Mouse (Mus musculus) megakaryocyte progenitor cell, adult 5-6 weeks (primary cell): Measurements from ENCODE around the gene Rnf128. TPM values are rescaled to one million over a fixed set of nuclear protein-coding genes. Genes with fewer than 3 reads are reported as not detected.
A peak's percentile ranks its signal among the peaks of the same experiment; 100 is the strongest.
"Not testable (repeated sequence)": the region's sequence is repeated elsewhere in the genome, so short reads cannot be mapped to it uniquely, and the experiment has no call there.

ENCODE experiments used
- ATAC-seq: replicated peaks from 2 replicates; pipeline ENCODE4 v1.8.0; 2016; ENCODE audit warnings: mild to moderate bottlenecking, moderate TSS enrichment, inconsistent platforms; ENCODE audit not compliant: poor library complexity
- total RNA-seq, 2 experiments: library from RNA; stranded (forward) in 1 of 2; stranded (reverse) in 1 of 2; fragments of 157-497, 149-512 nt in 1 of 2; fragments of 200-1000 nt in 1 of 2; gene quantifications; 2 replicates each; pipeline versions ENCODE4 v1.2.3 to v1.2.4; 2015 to 2017

Gene Rnf128
- total RNA-seq (2015) (2.0 and 2.4 TPM in 2 replicates), total RNA-seq (2017) (1.1 and 1.3 TPM in 2 replicates)

DNA sequence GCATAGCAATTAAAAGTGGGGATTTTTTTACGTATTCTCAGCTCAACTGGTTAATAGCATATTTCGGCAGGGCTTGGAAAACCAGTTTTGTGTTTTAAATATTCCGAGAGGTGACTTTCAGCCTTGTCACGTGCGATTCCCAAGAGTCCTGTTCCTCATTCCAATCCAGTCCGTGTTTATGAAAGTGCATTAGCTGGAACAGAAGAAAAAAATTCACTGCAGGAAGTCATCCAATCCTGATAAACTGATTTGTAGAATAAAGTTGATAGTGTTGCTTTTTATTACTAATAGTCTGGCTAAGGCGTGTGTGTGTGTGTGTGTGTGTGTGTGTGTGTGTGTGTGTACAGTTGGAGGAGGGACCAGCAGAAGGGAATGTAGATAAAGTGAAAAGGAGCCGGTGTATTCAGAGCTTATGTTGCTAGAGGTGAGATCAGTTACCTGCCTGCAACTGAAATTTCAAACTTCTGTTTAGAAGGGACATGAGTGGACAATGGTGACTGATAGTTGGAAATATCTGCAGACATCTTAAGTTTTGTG is at the start of gene Rnf128:
Gene Rnf128, plus strand, starts transcription at position 392 of the 537 bp plus-strand sequence.
- no peak for ATAC-seq

DNA sequence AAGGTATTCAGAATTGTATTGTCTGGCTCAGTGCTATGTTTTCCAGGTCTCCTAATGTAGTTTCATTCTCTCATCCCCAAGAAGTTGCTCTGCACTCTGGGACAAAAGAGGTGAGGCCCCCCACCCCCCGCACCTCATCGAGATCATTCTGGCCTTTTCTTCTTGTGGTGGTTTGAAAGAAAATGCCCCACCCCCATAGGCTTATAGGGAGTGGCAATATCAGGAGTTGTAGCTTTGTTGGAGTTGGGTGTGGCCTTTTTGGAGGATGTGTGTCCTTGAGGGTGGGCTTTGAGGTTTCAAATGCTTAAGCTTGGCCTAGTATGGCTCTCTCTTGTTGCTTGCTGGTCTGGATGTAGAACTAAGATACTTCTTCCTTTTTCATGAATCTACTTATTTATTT is 47.0 kb upstream of the Rnf128 start:
- ATAC-seq: no peak

DNA sequence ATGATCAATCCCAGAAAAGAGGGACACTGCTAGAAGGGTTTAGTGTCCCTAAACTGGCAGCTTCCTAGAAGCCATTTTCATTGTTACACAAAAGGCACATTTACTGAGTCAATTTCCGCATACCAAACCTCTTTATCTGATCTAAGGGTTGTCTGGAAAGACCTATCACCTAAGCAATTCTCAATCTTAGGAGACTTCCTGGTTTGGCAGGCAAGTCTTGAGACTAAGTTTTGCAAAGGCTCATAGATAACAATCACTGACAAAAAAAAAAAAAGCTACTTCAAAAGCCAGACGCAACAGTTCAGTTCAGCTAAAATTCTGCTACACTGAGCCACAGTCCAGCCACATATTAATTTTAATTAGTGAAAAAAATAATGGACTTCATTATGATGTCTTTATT is 43.9 kb upstream of the Rnf128 start:
- ATAC-seq: no peak

DNA sequence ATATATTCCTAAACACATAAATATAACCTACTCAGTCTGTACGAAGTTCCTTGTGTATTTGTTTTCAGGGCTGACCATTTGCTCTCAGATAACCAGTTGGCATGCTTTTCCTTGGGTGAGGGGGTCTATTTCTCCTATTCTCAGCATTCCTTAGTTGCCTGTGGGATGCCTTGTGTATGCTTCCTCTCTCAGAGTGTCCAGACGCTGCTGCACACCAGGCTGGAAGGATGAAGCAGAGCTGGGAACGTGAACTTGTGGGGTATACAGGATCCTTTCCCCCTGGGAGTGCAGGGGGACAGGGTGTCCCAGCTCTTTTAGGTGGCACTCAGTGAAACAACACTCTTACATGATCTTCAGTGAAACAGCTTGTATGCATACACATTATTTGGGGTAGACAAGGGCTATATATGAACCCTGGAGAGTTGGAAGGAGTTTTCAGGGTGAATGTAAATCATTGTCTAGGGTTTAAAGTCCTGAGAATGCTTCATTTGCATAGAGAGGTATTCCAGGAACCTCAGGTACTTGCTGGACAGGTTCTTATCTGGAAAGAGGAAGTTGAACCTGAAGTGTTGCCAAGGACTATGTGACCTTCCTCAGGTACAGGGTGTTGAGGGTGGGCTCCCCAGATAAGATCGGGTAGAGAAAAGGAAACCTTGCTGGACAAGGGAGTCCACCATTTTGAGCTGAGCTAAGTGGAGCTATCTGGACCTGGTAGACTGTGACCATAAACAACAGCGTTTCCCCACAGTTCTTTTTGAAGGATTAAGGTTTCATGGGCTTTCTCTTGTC is 38.6 kb upstream of the Rnf128 start:
- ATAC-seq: no peak

DNA sequence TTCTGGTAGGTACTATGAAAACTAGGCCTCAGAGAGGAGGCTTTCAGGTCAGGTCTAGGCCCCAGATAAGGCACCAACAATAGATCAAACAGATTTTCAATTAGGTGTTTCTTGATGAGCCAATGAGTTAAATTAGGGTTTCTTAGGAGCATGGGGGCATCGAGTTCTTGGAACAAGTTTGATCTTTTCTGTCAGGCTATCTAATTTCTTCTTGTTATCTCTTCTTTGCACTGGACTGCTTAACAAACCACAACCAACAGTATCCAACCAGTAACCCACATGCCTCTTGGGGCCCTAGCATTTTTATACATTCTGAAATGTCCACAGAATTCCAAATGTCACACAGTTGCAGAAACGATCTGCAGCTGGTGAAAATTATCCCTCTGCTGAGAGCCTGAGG is 37.4 kb upstream of the Rnf128 start:
- peak; percentile 87 for ATAC-seq

- ATAC-seq: 0 out of 2 replicates have a peak, but pooled peaks have one; percentile 23
Observed at GRCm38 (mm10) chrX:139526984-139527383, 36.1 kb upstream of the Rnf128 start.

DNA sequence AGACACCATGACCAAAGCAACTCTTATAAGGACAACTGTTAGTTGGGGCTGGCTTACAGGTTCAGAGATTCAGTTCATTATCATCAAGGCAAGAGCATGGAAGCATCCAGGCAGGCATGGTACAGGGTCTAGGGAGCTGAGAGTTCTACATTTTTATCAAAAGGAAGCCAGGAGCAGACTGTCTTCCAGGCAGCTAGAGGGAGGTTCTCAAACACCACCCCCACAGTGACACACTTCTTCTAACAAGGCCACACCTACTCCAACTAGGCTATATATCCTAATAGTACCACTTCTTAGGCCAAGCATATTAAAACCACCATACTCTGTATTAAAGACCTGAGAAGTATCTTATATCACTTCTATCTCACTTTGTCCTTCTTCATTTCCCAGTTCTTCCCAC is 33.4 kb upstream of the Rnf128 start:
- ATAC-seq: no peak

- no peak for ATAC-seq
Observed at GRCm38 (mm10) chrX:139532293-139532692, 30.8 kb upstream of the Rnf128 start.

GRCm38 (mm10) chrX:139537641-139538397 is 25.3 kb upstream of the Rnf128 start:
- no peak for ATAC-seq

DNA sequence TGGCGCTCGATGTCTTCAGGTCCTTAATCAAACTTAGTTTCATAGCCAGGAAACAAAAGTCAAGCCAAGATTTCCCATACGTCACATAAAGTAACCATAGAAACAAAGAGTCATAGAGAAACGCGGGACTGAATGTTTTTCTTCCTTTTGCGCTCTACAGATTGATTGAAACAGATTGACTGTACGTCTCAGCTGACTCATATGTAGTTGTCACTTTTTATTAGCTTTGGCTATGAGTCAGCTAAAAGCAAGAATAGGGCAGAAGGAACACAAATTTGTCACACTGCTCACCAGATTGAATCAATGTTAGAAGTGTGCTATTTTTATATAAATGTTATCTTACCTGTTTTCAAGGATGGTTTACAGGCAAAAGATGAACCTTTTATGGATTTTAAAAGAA is 19.4 kb upstream of the Rnf128 start:
- no peak for ATAC-seq

DNA sequence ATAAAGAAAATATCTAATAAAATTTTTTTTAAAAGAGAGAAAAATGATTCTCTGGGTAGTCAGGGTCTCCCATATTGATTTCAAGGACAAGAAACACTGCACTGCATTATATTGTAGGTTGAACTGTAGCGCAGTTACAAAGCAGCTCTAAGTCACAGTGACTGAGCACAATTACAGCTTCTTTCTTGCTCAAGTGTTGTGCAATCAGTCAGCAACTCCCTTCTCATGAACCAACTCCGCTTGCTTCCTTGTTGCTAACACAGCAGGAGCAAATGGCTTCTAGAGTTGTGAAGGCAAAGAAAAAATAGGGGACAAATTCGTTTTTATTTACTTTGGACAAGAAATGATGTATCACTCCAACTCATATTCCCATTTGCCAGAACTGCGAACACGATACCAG is 12.7 kb upstream of the Rnf128 start:
- peak; percentile 97 for ATAC-seq

- ATAC-seq: peak; percentile 96
Observed at GRCm38 (mm10) chrX:139552090-139552489, 11.0 kb upstream of the Rnf128 start.

DNA sequence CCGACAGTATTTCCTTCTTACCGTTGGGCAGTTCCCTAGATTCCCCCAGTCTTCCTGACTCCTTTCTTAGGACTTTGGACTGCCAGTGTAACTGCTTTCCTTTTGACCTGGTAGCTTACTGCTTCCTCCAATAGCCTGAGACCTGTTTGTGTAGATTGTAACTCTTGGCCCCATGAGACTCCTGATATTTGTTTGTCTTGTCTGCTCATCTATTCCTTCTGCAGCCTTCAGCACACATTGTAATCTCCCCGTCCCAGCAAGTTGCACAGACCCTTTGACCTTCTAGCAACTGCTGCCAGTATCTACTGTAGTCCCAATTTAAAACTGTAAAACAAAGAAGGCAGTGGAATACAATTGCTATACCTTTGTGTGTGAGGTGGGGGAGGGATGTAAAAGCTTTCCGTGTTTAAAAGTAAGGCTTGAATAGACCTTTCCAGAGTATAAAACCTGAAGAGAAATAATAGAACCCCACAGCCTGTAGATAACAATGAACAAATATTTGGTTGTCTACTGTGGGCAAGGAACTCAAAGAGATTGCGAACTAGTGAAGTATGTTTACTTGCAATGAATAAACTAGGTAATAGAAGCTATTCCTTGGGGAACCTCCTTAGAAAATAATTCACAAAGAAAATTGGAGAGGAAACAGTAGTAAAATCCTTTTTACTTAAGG is 726 bp upstream of the Rnf128 start:
- ATAC-seq: no peak; the same call in 1 of the 2 replicates

GRCm38 (mm10) chrX:139570054-139570453 is 6.9 kb downstream of the Rnf128 start:
- peak; percentile 91 for ATAC-seq

- ATAC-seq: no peak
Observed at GRCm38 (mm10) chrX:139578649-139579278, 15.6 kb downstream of the Rnf128 start.

DNA sequence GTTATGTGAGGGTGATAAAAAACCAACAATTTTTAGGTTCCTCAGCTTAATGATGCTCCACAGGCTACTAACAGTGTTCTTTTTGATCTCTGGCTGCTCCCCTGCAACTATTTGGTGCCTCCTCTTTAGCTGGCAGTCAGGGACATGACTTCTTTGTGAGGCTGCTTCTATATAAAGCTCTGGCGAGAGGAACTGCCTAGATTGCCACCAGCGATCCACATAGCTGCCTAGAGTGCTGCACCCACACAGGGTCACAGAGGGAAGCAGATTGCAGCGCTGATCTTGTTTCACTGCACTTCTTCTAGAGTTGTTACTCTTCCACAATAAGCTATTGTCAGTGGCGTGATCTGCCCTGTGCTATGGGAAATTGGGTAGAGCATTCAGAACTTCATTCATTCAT is 20.5 kb downstream of the Rnf128 start:
- no peak for ATAC-seq

- not testable (repeated sequence) for ATAC-seq
Observed at GRCm38 (mm10) chrX:139586676-139587075, 23.6 kb downstream of the Rnf128 start.

GRCm38 (mm10) chrX:139596404-139596803 is 33.3 kb downstream of the Rnf128 start:
- ATAC-seq: no peak

DNA sequence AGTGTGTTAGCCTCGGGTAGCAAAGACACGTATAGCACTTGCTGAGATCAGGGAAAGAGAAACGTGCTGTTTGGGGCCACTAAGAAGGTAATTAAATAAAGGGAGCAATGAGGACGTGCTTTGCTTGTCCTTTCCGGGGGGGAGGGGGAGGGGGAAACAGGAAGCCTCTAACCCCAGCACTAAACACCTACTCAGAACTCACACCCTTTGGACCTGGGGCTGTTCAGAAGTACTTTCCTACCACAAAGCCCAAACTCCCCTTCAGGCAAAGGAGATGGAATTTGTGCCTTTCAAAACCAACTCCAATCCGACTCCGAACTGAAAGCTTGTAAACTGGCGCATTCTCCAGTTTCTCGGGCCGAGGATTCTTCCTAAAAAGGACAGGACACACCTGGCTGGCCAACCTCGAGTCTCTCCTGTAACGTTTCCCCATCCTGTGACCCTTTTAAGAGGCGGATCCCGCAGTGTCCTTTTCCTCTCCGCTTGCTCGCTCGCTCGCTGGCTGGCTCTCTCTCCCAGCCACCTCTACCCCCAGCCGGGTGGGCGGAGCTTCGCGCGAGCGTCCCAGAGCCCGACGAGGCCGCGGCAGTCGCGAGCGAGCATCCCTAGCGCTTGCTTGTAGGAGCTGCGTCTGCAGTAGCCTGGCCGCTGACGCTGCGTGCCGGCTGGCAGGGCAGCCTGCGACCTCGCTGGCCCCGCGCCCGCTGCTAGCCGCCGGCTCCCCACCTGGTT is 47.1 kb downstream of the Rnf128 start:
- peak; percentile 96 for ATAC-seq

DNA sequence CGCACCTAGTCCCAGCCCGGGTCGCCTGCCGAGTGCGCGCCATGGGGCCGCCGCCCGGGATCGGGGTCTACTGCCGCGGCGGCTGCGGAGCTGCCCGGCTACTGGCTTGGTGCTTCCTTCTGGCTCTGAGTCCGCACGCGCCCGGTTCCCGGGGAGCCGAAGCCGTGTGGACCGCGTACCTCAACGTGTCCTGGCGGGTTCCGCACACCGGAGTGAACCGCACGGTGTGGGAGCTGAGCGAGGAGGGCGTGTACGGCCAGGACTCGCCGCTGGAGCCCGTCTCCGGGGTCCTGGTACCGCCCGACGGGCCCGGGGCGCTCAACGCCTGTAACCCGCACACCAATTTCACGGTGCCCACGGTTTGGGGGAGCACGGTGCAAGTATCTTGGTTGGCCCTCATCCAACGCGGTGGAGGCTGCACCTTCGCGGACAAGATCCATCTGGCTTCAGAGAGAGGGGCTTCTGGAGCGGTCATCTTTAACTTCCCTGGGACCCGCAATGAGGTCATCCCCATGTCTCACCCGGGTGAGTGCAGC is 47.7 kb downstream of the Rnf128 start:
- peak; percentile 40 for ATAC-seq
